Mouse (Mus musculus) kidney, postnatal 36 days (tissue): Measurements from ENCODE around the gene Limch1.

Experiments used
- DNase-seq, 2 experiments: peaks; one replicate each; pipeline ENCODE4 v3.0.0; 2021 to 2022; ENCODE audit warnings: mixed read lengths in 2 of 2

The Limch1 gene

DNA sequence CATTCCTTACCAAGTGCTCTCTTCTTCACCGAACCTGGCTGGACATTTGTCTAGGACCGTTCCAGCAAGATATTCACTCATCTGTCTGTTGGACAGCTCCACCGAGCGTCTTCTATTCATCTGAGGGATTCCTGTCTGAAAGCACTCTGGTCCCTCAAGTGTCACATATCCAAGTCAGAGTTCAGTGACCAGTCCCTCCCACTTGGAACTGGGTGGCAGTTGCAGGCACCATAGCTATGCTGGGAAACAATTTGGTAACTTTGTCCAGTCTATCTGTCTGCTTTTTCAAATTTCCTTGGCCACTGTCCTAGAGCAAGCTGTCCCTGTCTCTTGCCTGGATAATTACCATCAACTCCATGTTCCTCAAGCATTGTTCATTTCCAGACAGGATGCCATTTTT lies 138.9 kb downstream of the Limch1 start:
- no peak for DNase-seq

DNA sequence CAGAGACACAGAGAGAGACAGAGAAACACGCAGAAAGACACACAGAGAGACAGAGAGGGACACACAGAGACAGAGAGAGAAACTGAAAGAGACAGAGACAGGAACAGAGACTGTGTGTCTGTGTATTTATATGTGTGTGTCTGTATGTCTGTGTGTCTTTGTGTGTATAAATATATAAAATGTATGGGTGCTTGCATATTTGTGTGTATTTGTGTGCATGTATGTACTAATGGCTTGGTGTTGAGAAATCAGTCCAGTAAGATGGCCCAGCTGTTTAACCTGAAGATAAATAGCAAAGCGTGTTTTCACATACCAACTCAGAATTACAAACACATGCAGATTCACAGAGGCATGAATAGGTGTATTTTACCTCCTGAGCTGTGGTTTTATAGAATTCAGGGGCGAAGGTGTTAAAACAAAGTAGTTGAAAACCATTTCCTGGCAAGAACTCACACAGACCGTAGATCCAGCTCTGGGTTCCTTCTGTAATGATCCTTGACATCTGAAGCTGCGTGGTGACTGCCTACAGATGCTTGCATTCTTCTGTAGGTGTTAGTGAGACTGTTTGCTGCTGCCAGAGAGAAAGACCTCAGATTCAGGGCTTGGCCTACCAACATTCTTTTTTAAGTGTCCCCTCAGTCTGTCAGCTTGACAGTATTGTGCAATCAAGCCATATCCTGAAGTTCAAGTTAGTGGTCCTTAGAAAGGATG lies 140.9 kb downstream of the Limch1 start:
- DNase-seq = no peak

DNA sequence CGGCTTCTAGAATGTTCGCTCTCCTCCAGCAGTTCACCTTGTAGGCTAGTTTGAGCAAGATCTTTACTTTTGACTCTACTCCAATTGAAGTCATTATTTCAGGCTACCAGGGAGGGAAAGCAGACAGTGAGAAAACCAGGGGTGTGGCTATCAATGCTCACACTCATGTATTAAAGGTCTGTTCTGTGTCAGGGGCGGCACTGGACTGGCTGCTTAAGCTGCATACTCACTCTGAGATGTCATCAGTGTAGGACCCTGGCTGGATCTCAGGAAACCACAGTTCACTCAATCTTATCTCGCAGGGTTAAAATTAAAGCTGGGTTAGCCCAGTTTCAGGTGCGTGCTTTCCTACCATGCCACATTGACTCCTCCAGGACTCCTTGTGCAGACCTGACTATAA lies 142.4 kb downstream of the Limch1 start:
- DNase-seq = no peak

DNA sequence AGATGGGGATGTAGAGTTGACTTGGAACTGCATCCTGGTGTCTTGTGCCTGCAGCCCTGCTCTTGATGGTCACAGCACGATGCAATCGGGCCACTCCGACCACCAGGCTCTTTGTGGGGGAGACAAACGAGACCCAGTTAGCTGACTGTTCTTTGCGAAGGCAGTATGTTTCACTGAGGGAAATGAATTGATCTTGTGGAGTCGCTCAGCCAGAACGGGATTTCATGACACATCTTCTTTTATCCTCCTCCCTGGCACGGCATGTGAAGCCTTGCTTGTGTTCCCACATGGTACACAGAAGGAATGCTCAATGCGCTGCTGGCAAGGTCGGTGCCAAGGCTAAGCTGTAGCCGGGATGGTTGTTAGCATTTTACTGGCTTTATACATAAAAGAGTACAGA lies 143.7 kb downstream of the Limch1 start:
- DNase-seq = no peak

DNA sequence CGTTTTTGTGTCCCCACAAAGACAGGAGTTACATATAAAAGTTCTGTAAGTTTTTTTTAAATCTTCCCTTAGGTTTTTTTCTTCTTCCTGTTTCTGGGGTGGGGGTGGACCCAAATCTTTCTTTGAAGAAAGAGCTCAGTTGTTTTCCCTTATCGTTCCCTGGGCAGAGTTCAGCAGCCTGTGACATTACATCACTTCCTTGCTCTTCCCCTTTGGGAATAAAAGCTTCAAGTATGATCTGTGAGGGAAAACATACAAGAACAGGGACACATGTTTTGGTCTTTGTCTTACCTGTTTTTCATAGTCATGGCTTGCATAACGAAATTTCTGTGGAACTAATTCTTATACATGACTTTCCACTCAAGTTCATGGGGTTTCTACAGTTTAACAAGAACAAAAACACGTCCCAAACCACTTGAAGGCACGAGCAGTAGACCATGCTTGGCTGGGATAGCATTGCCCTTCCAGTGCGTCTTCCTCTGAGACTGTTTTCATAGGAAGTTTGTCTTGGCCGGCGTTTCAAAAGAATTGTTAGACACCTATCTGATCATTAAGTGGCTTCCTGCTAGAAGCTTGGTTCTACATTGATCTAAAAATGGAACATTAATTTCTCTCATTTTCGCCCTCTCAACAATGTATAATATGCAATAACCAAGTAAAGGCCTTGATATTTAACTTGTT lies 150.0 kb downstream of the Limch1 start:
- peak; percentile 19 to 27 for DNase-seq

DNA sequence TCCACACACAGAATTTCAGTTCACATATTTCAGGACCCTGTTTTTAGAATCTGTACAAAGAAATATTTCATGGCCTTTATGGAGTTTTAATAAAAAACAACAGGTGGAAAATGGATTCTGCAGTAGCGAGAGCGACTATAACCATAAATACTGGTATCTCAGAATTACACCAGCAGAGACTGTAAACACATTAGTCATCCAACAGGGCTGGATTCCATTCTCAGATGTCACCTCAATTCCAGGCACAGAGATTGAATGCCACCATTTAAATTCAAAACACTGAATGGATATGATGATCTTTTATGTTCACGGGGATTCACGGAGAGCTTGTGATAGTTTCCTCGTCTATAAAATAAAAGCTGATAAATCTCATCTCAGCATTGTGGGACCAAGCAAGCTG lies 152.0 kb downstream of the Limch1 start:
- DNase-seq = no peak

DNA sequence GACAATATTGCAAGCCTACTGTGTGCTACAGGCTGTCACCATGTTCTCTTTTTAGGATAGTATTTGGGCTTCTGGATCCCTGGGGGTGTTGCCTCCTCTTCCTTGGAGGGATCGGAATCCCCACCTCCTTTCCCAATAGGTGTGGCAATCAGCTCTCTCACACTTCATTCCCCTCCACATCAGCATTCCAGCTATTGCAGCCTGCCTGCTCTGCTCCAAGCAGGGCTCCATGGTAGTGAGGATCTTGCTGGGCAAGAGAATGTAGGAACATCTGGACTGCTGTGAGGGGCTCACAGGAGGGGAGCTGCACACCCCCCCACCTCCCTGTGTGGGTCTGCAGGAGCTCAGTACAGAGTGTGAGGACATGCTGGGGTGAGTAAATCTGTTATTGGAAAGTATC lies 152.6 kb downstream of the Limch1 start:
- DNase-seq = no peak

DNA sequence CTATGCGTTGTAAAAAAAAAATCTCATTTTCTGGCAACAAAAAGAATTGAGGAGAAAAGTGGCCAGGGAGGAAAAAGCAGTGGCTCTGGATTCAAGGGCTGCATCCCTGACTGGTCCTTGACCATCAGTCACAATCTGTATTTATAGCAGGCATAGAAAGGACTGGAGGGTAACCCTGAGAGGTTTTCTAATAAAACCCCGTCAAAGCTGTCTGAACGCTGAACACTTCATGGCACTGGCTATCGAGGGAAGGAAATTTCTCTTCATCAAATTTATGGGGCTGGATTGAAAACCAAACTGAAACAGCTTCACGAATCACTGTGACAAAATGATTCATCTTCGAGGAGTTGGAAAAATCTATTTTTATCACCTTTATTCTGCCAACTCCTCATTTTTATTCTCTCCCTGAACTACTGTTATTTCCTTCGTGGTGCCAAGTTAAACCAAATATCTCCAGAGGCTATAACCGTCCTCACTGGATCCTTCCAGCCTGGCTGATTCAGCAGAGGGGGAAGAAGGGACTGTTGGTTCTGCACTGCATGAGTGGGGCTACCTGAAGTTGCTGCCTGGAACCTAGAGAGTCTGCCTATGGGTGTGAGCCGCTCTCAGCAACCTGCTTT lies 153.3 kb downstream of the Limch1 start:
- DNase-seq = no peak

DNA sequence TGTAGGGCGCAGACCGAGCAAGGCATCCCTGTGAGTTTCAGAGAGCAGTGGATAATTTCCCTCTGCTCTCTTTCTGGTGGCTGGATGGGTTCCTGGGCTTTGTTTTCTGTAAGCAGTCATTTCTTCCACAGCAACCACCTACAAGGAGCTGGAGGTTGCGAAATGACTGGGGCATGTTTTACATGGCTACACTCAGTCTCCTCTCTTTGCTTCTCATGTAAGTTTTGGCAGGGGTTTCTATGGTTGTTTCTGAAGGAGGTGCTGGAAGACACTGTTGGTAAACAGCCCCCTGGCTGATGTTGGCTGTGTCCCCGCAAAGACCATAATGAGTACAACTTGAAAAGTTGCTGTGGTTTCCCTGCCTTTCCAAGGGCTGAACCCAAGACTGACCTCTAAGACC lies 155.5 kb downstream of the Limch1 start:
- no peak for DNase-seq

DNA sequence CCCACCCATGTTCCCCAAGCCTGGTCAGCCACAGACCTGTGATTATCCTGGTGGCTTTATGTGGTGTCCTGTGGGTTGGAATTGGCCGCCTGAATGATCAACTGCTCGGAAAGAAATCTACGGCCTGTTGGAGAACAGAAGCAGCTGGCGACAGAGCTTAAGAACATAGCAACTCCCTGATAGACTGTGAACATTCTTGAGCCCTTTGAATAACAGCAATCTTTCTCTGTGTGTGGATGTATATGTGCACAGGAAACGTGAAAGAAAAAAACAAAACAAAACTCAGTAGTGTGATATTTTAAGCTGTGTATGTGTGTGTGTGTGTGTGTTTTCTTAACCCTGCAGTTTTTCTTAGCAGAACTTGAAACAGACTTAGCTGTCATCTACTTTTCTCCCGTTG lies 159.2 kb downstream of the Limch1 start:
- no peak for DNase-seq

DNA sequence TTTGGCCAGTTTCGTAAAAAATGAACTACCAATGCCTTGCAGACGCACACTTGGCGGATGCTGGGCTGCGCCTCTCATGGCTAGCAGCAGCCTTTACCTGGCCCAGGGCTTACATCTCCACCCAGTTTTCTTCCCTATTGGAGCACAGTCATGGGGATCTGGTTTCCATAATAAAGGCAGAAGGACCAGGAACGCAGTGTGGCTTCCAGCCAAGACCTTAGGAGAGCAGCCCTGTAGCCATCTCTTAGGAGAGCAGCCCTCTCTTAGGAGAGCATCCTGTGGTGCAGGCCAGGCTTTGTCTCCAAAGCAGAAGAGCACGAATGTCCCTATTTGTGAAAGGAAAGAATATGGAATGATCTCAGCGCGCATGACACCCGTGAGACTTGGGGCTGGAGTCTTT lies 163.3 kb downstream of the Limch1 start:
- DNase-seq = no peak

DNA sequence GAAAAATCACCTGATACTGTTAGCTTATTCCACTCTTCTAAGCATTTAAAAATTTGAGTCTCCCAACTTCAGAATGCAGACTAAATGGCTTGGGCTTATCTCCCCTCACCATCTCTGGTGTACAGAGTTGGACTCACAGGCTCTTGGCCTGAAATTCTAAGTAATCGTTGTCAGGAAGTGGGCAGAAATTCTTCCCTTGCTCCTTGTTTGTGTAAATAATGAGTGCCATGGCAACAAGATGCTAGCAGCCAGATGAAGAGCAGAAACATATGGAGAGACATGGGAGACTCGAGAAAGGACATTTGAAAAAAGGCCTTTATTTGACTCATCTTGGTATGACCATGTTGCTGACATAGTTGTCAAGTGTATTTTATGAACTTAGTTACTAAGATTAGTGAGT lies 164.3 kb downstream of the Limch1 start:
- no peak for DNase-seq

DNA sequence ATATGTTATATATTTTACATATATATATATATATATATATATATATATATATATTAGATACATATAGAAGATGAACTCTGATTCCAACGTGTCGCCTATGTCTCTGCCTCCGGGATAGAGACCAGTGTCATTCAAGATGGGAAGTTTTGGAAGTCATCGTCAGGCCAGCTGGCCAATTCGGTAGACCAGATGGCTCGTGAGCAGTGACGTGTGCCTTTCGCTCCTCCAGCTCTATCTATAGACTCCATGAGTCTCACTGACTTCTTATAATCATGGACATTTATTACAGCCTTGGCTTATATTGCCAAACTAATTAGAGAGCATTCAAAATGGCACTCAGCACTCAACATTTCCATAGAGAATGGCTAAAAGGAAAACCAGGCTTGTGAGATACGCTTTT lies 165.0 kb downstream of the Limch1 start:
- DNase-seq = no peak

DNA sequence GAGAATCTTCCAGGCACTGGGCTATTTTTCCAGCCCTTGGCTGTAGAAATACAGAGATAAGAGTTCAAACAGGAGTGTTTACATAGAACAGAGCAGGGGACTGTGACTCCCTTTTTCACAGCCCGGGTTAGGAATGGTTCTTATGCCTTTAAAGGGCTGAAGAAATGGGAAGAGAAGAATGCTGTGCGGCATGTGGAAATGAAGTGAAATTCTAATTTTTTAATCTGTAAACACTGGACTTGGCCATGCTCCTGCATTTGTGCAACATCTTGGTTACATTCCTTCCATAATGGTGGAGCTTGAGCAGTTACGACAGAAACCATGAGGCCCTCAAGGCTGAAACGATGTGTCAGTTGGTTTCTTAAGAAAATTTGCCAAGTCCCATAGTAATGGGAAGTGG lies 165.4 kb downstream of the Limch1 start:
- no peak for DNase-seq

DNA sequence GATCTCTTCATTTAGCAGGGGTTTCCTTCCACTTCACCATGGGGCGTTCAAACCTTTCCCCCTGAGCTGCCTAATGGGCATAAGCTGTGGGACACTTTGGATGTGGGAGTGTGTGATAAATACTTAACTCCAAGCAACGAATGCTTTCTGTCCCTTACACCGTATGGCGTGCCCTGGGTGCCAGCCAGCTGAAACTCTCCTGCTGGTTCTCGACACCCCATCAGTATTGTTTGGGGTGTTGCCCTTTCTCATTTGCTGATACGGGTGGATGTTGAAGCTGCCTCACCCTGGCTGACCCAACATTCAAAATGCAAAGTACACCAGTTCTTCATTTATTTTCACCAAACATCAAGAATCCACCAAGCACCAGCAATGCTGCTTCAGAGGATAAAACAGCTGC lies 168.2 kb downstream of the Limch1 start:
- no peak for DNase-seq

DNA sequence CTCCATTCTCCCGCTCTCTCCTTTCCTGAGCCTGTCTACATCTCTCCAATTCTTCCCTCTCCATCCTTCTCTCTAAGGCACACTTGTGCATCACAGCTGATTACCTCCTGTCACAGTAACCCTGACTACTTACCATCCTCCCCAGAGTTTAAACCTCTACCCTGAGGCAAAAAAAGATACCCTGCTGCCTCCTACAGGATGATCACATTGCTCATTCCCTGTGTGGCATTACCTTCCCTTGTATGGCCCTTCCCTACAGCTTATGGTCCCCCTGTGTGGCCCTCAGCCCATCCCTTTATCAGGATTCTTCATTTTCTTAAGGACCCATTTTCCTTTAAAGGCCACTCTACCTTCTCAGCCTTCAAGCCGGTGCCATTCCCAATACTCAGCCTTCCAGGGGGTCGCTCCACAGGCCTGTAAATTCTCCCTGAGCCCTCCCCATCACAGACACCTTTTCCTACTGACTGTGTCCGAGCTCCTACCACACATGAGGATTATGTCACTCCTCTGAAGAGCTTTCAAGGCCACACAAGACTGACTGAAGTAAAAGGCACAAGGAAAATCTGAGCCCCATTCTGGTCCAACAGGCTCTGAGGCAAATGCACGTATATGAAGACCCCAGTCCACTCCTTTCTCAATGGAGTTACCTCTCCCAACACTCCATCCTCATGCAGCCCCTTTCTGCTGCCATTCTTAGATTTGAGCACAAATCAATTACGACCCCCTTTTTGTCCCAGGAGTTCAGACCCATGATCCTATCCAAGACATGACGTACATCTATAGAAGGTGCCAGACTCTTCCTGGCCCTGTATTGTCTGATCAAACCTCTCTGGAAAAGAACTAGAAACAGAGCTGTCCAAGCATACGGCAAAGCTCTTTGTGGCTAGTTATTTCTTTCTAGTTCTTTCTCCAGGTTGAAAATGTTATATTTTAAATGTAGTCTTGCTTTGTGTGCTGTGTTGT lies 172.0 kb downstream of the Limch1 start:
- no peak for DNase-seq

DNA sequence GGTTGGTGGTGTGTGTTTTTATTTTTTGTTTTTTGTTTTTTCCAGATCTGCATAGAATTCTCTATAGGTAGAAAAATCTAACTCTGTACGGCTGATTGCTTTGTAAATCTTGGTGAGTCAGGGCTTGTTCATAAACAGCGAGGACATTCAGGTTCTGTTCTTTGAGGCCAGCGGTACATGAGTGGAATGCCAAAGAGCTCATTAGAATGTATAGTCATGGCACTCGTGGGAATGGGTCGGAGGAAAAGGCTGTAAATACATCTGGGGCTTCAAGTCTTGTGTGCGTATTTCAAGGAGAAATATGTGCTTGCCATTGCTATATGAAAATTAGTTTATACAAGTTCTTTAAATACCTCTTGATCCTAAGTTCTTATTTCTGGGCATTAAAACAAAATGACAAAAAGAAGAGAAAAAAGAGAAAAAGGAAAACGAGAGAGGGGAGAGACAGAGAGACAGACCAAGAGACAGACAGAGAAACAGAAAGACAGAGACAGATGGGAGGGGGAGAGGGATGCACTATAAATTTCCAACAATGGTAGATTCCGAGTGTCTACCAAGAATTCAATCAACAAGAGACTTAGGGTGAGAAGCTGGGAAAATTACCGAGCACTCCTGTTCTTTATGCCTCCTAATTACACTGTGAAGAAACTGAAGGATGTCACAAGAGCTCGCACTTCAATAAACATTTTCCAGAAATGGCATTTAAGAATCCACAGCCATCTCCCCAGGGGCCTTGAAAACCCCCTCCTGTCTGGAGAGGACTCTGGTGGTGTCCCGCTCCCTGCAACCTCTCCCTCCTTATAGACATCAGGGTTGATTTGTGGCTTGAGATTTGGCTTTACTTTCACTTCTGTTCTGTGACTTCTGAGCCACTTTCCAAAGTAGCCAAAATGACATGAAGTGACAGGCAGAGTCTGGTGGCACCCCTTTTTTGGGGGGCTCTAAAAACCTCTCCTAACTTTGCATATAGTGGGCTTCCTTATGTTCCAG lies 173.0 kb downstream of the Limch1 start:
- no peak for DNase-seq

DNA sequence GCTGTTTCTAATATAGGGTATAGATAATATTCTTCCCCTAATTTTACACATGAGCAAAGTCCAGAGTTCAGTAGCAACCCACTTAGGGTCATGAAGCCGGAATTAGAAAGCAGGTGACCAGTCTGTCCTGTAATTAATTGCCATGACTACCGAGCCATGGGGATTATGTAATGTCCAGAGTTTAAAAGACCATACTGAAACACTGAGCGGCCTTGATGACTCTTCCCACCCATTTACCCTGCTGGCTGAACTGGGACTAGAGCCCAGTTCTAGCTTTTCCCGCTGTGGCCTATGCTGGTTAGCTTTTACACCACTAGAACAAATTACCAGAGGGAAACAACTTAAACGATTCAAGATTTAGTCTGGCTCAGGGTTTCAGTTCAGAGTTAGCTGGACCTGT lies 177.0 kb downstream of the Limch1 start:
- DNase-seq = peak; percentile 54 to 86

DNA sequence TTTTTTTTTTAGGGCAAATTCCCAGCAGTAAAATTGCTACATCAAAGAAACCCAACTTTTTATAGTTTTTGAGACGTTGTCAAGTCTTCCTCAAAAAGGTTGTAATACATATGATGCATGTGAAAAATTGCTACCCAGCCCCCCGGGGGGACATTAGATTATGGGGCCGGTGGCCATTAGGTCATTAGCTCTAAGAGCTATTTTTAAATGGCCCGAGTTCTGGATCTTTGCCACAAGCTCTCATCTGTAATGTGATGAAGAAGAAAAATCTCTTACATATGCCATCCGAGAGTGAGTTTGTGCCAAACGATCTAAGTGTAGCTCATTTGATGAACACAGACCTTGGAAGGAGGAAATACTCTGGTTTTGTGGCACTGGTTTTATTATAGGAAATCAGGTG lies 183.7 kb downstream of the Limch1 start:
- DNase-seq = peak in 1 of 2 experiments; percentile 41

DNA sequence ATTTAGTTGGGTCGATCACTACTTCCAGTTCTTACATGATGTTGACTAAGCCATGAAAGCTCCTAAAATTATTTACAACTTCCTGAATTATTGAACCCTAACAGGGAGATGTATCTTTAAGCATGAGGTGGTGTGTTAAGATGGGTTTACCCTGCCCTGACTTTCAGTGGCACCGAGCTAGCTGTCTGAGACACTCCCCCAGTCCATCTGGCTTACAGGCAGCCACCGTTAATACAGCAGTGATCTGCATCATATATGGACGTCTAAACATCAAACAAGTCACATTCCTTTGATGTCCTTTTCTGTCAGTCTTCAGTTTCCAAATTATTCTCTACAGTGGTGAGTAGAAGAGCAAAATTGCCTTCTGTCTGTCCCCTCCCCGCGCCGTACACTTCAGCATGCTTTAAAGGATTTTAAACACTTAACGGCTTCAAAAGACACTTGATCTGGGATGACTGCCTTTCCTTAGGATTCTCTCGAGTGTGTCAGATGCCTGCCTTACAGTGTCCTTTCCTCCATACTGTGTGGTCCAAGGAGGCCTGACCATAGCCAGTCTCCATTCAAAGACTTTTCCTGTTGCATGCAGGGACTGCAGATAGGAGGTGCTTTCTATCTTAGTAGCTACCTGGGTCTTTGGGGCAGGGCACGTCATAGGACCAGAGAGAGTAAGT lies 187.6 kb downstream of the Limch1 start:
- DNase-seq = no peak

DNA sequence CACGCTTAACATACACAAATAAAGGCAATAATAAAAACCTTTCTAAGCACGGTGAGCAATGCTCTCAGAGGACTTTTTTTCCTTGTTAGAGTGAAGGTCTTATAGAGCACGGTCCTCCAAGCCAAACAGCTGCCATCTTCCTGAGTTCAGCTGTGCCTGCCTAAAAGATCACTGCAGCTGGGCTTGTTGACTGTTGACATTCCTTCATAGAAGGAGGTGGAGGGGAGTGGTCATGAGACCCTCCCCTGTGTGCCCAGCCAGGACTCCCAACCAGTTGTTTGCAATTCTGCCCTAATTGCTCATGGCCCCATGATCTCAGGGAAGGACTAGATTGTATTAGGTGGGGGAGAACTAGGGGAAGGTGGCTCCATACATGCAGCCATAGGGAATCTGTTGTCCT lies 189.0 kb downstream of the Limch1 start:
- no peak for DNase-seq
